Mouse (Mus musculus) gastrocnemius, postnatal 4 days (tissue): ENCODE measurements at regions not wholly inside any gene's neighbourhood (a gene's known extent, or its start where the extent isn't known, plus 50 kb on each side); places are given as distances from the start of the nearest gene placed in this dataset.

Experiments
- DNase-seq, 2 experiments: peaks; one replicate each; pipeline ENCODE4 v3.0.0; 2021 to 2022; ENCODE audit warnings: low spot score in 2 of 2, mixed read lengths in 2 of 2

DNA sequence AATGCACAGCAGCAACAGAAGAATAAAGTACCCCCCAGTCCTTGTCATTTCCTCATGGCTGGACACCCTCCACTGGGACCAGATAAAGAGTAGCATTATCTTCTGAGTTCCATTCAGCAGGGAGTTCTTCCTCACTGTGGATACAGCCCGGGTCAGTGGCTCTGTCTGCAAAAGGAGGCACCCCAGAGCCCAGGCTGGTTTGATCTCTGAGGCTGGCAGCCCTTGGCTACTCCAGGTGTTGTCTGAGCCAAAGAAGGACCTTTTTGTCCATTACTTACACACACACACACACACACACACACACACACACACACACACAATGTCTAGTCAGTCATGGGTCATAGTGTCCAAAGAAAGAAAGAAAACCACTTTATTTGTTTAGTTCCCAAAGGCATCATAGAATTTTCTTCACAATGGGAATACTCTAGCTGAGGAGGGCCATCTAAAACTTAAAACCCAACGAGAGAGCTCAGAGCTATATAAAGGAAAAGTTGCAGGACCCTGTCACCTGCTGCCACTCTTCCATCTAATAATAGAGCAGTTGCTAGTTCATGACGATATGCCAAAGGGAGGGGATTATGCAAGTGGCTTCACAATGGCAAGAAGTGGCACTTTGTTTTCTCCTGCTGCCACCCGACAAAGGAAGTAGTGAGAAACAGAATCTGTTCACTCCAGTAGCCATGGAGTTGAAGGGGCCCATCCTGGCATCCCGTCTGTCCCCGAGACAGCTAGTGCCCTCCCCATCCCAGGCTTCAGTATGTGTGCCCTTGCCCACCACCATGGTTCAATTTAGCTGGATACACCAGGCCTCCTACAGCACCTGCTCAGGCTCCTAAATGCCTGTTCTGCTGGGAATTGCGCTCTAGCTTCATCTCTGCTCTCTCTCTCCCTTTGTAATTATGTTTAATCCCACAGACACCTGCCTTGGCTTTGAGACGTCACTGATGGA is 480.4 kb upstream of the Nrsn1 start:
- no peak for DNase-seq

DNA sequence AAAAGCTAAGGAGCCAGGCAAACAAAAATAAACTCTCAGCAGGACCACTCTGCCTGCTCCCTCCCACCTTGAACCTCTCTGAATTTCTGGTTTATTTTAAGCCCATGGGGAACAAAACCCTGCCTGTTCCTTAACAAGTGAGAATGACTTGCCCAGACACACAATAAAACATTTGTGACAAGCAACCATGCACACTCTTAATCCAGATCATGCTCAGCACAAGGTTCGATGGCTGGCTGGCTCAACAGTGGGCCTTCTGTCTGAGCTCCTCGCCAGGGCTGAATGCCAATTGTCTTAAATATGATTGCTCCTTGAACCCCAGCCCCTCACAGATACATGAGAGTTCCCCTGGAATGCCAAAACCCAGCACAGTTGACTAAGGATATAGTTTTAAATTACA is 468.3 kb upstream of the Nrsn1 start:
- no peak for DNase-seq

DNA sequence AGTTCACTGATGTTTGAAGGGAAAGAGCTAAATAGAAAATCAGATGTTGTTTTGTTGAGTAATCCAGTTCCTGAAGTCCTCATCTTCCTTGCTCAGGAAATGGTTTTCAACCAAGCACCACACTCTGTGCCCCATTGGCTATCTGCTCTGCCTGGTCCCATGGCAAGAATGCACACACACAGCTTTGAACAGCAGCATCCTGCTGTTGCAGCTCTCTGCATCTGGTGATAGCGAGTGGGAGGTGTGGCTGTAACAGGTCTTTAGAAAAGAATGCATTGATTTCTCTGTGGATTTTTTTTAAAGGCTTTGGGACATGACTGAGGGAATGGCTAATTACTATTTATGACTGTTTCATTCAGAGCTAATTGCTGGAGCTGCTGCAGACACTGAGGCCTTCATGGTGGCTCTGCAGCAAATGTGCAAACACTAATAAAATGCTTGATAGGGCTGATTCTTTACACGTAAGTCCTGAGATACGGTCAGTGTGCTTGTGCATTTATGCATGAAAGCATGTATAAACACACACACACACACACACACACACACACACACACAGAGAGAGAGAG is 459.1 kb upstream of the Nrsn1 start:
- no peak for DNase-seq

DNA sequence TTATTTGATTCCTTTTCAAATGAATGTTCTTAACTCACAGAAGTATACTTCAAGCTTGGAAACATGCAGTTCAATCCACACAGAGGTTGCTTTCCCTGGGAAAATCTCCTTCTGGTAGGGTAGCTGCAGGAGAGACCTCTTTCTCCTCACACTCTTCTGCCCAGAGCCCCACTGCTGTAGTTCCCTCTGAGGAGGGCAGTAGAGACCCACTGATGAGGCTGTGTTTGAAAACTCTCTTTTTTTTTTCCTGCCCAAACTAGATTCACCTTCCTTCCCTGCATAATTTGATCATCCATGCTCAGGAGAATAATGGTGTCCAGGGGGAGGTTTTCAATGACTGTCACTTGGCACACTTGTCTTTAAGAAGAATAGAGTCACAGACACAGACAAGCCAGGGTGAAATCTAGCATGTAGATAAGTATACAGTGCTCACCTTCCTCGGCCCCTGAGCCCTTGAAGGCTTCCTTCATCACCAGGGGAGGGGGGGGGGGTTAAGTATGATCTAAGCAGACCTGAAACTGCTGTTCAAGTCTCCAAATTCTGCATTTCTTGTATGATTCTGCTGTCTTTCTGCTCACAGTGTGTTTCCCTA is 457.3 kb upstream of the Nrsn1 start:
- DNase-seq = no peak

DNA sequence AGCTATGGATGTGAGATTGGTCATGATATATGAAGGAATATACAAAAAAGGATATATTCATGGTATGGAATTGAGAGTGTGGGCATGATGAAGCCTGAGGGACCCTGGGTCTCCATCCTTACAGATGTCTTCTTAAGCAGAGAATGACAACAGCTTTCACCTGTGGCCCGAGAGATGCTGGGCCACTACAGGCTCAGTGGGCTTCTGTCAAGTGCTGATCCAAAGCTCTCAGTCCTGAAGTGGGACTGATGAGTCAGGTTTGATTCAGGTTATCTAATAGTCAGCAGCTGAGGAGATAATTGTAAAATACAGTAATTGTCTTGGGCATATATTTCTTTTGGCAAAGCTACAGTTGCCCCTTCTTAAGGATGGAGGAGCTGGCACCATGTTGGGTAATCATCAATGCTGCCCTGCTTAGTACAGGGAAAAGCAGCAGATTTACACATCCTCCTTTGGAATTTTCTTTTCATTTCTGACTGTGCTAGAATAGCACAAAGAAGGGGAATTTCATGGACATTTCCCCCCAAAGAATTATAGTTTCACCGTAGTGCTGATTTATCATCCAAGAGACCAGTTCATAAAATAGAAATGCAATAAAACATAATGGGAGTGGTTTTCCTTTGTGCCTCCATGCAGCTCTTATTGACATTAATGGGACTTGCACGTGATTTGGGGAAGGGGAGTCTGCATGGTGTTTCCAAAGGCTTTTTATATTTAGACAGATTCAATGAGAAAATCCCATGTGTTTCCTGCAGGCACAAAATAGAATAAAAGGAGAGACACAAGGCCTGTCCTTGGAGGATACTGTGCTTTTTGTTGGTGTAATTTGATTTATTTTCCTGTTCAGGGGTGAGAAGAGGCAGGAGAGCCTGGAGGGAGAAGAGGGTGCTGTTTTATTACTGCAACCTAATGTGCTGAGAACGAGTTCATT is 452.6 kb upstream of the Nrsn1 start:
- no peak for DNase-seq

DNA sequence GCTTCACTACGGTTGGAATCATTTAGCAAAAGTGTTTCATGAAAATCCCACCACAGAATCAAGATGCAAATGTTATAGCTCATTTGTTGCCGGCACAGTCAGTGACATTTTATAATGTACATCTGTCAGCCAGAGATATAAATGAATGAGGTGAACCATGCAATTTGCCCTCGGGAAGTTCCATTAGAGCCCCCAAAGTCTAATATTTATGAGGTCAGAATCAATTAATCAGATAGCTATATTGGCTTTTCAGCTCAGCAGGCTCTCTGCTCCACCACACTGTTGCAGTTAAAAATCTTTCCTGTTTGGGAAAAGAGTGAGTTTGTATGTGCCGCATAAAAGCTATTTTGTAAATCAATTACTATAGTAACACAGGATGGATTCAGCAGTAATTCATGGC is 430.7 kb upstream of the Nrsn1 start:
- no peak for DNase-seq

DNA sequence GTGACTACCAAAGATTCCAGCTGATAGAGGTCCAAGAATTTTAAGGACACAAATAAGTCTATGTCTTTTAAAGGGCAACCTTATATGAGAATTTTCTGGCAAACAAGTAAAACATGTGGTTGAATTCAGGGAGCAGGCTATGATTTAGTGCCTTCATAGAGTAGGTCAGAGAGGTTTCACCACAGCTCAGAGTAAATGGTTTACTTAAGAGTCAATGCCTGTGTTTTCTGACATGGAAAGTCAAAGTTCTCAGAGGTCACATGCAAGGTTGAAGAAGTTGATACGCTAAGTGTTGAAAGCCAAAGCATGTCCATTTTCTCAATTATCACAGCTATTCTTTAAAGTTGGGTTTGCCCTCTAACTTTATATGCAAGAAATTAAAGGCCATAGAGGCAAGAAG is 425.7 kb upstream of the Nrsn1 start:
- no peak for DNase-seq

DNA sequence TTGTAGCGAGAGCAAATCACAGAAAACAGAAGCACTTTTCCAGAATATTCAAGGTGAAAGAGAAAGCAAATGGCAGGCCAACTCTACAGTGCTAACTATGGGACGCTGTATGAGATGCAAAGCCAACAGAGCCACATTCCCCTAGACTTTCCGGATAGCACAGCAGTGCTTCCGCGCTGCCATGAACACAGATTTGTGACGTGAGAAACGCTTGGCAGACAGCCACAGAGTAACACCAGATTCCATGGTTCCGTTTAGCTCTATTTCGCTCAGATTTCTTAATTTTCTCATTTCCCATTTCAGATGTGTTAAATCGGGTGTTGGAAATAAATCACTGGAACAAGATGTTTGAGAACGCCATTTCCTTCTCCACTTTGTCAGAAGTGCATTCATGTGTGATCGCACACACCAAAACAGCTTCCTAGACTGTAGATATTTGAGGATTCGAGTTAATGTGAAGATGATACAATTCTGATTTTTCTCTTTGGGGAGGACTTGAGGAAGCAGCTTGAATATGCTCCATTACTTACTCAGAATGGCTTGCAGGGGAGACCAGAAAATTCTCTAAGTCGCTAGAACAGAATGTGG is 424.8 kb upstream of the Nrsn1 start:
- DNase-seq = no peak

DNA sequence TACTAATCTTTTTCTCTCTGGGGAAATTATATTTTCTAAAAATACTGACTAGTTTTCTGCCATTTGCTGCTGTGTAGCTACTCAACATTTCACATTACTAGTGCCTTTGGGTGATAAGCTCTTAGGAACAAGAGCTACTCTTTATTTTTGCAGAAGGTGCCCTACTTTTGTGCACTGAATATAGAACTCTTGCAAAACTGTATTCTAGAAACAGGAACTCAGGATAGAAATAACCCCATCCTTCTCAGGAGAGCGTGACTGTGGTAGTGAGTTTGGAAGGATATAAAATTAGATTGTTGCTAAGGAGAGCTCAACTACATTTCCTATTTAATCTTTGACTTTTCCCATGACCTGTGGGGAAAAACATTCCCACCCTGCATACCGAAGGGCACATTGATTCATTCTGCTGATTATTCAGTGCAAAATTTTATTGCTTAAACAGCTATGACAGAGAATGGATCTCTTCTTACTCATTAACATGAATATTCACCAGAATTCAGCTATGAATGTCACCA is 408.0 kb upstream of the Nrsn1 start:
- no peak for DNase-seq

DNA sequence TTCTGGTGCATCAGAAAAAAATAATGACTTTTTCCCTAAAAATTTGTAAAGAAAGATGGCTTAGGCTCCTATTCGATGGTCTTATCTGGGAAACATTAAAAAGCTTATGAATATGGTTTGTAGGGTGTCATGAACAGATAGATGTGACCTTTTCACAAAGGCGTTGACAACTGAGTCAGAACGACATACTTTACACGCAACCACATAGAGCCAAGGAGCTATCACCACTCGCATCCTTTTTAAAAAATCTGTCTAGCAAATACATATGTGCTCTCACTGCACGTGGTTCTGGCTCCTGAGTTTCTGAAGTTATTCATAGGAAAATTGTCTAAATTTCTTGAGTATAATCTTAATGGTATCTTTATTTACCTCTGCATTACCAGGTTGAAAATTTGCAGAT is 404.9 kb upstream of the Nrsn1 start:
- no peak for DNase-seq

DNA sequence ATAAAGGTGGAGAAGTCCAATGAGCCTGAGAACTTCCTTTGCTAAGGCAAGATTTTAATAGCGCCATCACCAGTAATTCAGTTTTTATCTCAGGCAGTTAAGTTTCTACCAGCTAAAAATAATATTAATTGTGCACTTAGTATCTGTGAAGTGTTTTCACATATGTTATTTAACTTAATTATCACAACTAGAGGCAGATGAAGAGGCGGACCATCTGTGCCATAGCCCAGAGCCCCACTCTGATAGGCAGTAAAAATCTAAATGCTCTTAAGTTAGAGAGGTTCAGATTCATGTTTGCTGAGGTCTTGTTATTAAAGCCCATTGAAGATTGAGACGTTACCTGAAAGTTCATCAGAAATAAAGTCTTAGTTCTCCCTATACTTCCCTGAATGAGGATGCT is 395.7 kb upstream of the Nrsn1 start:
- no peak for DNase-seq

DNA sequence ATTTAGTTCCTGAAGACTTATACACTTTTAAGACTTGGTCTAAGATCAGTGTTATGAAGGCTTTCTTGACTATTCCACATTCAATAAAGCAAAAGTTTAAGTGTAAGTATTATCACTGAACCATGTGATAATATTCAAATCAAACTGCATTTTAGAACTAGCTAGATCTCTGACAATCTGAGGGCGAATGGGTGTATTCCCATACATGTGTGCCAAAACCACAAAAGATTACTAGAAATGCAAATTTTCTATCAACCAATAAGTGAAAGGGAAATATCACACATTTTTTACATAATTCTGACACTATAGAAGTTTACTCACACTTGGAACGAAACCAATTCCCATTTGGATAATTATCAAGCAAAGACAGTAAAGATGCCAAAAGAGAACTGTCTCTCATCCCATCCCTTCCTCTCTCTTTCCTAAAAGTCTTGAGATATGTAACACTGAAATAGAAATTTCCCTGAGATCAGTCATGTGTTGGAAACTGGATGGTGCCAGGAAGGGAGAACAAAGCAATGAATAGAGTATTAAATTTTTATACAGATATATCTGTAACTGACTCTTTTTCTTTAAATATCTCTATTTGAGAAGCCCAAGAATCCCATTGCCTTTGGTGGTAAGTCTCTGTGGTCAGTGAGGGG is 394.8 kb upstream of the Nrsn1 start:
- no peak for DNase-seq

DNA sequence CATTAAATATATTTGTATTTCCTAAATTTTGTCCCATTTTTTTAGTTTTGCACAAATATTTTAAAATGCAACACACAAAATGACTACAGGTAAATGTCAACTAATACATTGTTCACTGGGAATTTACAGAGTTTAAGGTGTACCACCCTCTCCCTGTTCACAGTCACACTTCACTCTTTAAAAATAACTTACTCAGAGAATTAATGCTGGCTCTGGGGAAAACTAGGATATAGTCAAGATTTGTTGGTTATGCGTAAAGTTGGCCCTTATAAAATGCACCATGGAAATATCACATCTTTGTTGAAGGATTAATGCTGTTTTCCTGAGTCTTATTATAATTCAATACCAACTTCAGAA is 378.1 kb upstream of the Nrsn1 start:
- DNase-seq = no peak

DNA sequence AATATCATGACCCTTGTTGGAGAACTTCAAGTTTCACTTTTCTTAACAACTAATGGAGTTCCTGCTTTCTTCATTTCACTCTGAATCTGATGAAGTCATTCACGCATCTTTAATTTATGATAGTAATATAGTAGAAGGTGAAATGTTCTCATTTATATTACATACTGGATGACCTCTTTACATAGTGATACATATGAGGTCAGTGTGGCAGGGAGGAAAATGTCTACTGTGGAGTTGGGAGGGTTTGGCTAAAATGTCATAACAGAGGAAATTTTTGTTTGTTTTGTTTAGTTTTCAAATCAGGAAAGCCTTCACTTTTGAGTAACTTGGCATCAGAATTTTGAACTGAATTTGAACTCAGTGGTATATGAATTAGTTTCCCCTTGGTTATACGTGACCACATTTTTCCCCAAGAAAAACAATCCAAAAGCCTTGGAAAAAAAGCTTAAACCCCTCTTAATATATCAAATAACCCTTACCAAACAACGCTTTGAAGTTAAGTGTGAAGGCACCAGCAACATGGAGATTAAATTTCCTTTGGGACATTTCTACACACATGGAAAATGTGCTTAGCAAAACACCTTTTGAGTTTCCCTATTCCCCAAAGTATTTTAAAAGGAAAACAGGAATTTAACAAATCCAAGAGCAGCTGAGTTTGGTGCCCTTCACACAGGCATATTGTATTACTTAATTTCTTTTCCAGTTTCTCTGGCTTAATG is 377.6 kb upstream of the Nrsn1 start:
- DNase-seq = no peak

DNA sequence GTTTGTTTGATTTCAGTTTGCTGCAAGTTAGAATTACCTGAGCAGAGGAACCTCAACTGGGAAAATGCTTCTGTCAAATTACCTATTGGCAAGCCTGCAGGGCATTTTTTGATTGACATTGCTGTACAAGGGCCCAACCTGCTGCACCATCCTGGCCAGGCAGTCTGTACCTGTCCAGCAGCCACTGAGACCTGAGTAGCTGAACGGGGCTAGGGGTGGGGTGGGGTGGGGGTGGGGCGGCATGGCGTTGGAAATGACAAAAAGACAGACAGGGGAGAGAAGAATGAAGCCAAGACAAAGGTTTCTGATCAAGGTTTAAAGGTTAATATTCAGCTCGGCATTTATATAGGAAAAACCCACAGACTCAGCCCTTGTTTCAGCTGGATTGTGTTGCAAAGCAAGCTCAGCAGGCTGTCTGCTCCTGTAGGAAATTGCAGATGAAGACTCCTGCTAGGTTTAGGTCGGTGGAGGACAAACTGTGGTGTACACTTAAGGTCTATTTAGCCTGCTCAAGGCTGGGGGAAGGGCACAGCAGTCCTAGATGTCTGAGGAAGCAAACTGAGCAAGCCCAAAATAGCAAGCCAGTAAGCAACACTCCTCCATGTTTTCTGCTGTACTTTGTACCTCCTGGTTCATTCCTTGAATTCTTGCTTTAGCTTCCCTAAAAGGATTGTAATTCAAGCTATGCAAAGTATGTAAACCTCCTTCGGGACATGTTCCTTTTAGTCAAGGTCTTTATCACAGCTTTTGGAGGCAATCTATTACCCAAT is 369.4 kb upstream of the Nrsn1 start:
- DNase-seq = no peak

DNA sequence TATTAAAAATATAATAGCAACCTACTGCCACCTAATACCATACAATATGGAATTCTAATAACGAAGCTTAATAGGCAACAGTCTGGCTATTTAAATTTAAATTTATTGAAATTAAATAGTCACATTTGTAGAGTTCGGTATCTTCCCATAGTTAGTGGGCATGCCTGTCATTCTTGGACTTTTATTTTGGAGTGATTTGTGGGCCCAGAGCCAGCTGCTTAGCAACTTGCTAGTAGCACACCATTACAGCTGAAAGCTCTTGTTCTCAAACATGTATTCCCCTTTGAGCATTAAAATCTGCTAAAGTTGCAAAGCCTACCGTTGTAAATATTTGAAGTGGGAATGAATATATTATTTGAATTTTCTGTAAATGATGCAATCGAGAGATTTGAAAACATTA is 359.2 kb upstream of the Nrsn1 start:
- peak; percentile 24 to 68 for DNase-seq

DNA sequence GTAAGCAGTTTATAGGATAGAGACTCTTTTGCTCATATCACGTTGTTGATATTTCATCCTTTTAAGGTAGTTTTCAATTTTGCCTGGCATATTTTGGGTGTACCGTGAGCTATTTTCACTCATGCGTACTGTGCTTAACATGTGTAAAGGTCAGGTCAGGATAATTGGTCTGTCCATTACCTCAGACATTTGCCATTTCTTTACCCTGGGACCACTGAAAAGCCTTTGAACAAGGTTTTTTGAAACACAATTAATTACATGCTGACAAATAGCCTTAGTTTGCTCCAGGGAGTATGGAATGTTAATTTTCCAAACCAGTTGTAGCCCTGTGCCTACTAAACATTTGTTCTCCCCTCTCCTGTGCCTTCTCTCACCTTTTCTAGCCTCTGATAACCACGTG is 347.3 kb upstream of the Nrsn1 start:
- DNase-seq = no peak

DNA sequence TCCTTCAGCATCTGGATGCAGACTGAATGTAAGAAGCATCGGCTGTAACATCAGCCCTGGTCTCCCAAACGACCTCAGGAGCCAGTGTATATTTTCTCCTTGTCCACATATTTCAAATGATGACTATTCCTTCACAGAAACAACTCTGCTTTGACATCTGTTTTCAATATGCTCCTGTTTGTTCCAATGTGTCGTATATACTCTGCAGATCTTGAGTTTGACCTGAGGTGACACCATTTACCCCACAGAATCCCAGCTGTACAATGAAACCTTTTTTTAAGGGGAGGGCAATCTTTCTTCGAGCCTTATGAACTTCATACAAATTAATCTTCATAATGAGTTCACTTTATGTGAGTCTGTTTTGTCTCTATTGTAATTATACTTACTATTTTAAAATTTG is 341.7 kb upstream of the Nrsn1 start:
- no peak for DNase-seq

DNA sequence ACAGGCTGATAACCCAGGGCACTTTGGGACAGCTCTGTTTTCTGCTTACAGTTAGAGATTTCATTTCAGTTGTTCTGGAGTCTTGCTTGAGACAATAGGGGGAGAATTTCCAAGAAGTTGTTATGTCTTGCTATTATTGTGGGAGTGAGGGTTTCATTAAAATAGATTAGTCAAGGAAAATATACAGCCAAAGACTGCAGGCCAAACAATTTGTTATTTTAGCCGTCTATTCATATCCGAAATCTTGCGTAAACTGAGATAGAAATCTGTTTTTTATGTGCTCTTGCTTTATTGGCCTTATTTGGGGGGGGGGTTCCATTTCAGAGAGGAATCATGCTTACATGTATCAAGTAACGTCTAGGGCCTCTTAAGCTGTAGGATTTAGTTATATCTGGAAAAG is 339.3 kb upstream of the Nrsn1 start:
- DNase-seq = no peak
